Mouse (Mus musculus) R1 (cell line): ENCODE measurements around the gene Npdc1.

Experiments used
- DNase-seq: peaks from one replicate; pipeline ENCODE4 v3.0.0-alpha.2; 2018; ENCODE audit warnings: low read depth, low spot score

Npdc1 gene

DNA sequence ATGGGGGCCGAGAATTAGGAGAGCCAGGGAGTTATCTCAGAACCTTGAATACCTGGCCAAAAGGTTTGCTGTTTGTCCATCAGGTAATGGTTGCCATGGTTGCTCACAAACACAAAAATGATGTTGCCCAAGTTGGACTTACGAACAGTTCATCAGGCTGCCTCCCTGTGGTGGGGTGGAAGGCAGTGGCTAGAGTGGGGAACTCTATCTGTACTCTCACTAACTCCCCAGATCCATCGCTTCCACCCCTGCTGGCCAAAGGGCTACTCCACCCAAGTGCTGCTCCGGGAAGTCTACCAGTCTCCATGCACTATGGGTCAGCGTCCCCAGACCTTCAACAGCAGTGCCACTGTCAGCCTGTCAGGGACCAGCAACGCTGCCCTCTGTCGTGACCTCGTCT, at the start of gene Npdc1:
Gene Npdc1 (plus strand): TSS at position 301 of the 400 bp plus-strand sequence.
- DNase-seq: no peak

DNA sequence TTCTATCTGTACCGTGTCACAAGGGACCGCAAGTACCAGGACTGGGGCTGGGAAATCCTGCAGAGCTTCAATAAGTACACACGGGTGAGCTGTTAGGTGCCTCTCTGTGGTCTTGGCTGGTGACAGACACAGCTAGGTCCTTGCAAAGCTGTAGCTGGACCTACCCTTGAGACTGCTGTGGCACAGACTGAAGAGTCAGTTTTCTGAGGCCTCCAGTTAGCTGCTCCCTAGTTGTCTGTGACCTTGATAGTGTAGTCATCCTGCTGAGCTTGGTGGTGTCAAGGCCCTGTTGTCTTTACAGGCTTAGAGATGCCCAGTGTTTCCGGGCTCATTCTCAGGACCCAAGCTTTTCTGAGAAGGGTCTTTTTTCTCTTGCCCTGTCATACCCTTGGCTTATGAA, 49.7 kb upstream of the Npdc1 start:
- no peak for DNase-seq

DNA sequence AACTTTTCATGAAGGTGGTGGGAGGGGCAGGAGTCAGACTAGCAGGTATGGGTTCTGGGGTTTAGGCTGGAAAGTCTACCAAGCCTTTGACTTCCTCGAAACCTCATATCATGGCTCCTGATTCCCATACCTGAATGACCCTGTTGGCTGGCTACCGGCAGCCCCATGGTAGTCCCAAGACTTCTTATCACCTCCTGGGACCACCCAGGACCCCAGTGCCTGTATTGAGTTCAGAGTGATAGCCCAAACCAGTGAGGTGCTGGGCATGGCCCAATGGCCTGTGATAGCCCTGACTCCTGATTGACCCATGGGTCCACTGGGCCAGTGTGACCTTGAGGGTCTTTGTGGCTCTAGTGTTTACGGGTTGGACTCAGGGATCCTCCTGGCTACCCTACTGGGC, 48.5 kb upstream of the Npdc1 start:
- no peak for DNase-seq

DNA sequence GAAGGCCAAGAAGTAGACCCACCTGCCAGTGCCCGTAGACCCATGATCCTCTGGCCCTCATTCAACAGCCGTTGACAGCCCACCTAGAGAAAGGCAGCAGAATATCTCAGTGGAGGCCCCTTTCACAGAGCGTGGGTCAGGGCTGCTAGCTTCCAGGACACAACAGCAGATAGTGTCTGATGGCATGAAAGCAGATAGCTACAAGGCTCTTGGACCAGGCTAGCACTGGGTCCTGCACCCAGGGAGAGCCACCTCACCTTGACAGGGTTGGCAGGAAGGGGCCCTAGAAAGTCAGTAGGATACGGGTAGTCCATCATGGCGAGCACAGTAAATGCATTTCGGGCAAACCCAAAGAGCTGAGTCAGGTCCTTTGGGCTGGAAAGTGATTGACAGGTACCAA, 44.9 kb upstream of the Npdc1 start:
- DNase-seq: no peak

DNA sequence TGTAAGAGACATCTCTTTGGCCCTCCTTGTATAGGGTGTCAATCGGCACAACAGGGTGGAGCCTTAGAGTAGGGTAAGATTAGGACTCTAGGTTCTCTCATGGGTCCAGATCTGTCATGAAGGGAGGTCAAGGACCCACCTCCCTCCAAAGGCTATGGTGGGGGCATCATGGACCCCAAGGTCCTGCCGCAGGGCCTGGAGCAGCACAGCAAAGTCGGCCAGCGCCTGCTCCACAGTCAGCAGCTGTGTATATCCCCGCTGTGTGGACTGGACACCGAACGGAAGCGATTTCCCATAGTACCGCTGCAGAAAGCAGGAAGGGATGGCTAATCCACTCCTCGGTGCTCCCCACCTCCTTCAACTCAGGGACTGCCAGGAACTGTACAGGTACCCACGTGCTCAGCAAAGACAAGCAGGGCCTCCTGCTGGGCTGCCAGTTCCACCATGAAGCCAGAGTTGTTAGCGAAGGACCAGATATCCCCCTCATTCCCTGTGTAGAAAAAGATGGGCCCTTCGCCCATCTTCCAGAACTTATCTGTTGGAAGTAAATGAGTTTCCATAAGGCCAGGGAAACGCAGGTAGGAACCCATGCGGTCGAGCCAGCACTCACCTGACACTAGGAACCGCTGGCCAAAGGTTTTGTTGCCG, 43.6 kb upstream of the Npdc1 start:
- no peak for DNase-seq

DNA sequence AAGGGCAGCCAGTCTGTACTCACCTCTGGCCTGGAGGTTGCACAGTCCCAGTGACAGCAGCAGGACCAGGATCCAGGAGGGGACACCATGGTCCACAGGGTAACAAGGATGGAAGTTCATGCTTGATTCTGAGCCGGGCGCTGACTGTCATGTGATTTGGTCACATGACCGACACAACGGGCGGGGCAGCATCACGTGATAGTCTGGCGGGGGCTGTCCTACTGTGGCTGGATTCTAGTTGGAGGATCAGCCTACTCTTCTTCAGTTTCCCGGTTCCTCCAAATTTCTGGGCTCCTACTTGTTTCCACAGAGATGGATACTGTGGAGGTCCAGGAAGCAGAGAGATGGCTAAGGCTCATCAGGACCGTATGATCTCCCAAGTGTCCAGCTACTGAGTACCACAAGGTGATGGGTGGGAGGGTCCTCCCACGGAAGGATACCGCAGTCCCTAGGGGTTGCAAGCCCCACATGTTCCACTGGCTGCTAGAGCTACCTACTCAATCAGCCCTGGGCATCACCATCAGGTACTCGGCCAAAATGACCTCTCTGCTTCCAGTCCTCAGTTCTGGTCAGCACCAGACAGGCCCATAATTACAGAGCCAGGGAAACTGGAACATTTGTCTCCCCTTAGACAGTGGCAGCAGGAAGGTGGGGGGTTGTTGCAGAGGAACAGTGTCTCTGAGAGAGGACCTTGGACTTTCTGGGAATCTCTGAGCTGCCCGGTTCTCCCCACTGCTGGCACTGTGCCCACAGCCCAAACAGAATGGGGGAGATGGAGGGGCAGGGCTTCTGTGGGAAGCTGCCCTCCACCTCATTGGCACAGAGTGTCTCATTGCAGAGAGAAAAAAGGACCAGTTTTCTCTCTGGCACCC, 42.7 kb upstream of the Npdc1 start, which contains the start of gene Dpp7:
Gene Dpp7 (minus strand): TSS at position 152 of the 872 bp plus-strand sequence.
- peak; percentile 90 for DNase-seq

DNA sequence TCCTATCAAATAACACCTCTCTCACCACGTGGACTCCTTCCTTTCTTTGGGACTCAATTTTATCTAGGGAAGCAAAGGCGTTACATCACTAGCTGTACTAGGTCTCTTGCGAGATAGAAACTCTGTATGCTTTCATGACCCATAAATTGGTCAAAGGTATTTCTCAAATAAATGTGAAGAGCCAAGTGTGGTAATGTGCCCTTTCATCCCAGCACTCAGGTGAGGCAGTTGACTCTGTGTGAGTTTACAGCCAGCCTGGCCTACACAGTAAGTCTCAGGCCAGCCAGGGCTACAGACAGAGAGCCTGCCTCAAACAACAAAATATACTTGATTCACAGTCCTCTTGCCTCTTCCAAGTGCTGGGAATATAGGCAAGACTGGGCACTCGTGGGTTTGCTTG, 39.3 kb upstream of the Npdc1 start:
- DNase-seq: no peak

DNA sequence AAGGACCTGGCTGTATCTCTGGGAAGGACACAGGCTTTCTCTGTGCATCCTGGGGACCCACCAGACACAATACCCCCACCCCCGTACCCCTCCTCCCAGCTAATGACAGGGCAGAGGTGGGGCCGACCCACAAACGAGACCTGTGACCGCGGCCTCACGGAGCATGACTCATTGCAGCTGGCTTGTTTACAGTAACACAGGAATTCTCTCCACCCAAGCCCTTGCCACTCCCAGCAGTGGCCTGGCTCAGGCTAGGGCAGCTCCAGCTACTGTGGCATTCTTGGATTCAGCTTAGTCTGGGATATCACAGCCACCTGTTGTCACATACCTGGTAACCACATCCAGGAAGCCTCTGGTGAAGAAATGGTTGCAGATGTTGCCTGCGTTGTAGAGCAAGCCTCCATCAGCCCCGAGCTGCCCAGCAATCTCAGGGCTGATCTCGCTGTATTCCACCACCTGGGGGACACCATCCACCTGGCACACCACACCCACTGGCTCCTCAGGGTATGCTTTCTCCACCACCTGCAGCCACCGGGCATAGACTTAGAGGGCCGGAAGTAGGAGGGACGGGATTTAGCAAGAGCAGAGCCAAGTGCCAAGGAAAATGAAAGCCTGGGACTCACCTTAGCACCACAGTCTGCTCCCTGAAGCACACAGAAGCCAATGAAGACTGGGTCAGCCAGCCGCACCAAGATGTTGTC, 35.5 kb upstream of the Npdc1 start:
- DNase-seq: peak; percentile 33

DNA sequence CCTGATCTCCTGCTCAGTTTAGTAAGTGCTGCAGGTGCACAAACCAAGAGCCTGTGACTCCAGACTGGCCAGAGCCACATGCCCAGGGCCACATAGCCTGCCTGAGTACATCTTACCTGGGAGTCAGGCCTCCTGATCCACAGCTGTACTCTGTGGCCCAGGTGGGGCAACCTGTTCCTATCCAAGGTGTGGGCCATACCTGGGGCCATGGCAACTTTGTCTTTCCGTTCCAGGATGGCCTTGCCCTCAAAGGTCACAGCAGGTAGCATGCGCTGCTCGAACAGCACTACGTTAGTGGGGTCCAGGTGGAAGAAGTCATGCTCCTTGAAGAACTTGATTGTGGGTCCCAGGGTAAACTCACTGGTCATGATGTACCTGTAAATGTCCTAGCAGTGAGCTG, 34.8 kb upstream of the Npdc1 start:
- no peak for DNase-seq

DNA sequence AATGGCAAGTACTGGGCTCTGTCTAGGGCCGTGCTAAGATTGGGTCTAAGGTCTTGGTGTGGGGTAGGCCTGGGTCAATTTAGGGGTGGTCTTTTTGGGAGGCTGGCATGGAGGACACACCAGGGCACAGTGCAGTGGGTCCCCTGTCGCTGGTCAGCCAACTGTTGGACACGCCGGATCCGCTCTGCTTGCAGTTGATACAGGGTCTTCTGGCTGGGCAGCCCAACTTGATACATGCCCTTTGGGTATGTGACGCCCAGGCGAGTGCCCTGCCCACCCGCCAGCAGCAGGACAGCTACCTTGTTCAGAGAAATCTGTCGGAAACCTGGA, 34.4 kb upstream of the Npdc1 start:
- DNase-seq: no peak

DNA sequence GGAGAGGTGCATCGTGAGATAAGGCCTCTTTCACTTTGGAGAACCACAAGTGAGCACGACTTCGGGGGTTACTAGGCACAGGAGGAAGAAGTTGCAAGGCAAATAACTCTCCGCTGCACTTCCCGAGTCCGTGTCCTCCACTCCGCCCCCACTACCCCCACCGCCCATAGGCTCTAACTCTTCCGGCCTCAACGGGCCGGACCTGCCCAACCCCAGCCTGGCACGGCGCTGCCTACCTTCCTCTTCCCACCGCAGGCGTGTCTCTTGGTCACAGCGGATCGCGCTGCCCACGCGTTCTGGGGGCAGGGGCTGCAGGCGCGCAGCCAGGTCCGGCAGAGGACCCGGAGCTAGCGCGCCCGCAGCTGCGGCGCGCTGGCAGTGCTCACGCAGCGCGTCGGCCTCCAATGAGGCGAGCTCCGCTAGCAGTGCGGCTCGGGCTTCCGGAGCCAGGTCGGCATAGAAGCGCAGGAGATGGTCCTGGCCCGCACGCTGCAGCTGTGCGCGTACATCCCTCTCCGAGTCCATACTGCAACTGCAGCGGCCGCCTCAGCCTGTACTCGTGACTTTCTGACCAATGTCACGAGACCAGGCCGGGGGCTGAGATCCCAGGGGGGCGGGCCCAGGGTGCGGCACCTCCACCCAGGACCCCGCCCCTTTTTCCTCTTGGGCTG, 33.9 kb upstream of the Npdc1 start, which contains the start of gene Uap1l1:
Gene Uap1l1 (minus strand): TSS at position 592 of the 671 bp plus-strand sequence.
- peak; percentile 95 for DNase-seq

DNA sequence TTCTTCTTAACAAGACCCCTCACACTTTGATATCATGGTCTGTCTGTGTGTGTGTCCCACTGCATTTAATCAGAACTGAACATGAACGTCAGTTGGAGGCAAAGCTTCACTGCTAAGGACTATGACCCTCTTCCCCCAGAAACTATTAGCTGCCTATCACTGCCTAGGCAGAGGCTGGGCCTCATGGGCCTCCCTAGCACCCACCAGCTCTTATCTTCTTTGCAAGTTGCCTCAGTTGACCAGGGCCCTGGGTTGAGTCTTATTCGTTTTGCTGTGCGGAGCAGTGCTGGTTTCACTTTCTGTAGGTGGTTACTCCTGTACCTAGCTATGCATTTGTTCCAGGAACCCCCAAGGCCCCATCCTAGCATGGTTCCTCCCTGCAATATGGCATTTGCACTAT, 29.2 kb upstream of the Npdc1 start:
- DNase-seq: no peak

DNA sequence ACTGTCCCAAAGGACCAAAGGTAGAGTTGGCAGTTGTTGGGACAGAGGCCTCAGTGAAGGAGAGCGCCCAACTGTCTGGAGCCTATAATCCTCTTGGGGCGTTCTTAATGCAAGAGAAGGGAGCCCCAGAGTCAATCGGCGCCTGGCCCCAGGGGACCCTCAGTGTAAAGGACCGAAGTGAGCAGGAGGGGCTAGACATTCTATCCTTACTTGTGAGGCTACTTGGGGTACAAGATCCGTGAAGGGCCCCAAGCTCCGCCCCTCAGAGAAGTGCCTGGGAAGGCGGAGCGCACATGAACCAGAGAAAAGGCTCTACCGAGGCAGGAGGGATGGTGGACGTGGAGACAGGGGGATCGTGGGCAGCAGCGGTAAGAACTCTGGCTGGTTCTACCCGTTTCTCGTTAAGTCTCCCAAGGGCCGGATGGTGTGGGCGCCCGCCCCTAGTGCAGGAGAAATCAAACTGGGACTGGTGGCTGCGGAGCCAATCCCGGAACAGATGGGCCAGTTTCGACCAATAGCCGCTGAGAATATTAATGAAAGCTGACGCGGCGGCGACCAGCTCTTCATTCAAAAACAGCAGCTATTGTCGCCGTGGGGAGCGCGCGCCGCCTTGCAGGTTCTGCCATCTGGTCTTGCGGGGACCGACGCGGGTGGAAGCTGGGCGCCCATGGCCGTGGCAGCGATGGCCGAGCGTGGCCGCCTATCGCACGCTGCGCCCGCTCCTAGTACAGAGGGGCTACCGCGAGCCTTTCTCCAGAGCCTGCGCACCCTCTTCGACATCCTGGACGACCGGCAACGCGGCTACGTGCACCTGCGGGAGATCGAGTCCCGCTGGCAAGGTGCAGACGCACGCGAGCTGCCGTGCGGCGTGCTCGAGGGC, 27.1 kb upstream of the Npdc1 start, which contains the start of gene Sapcd2:
Gene Sapcd2 (plus strand): TSS at position 558 of the 880 bp plus-strand sequence.
- DNase-seq: peak; percentile 96

DNA sequence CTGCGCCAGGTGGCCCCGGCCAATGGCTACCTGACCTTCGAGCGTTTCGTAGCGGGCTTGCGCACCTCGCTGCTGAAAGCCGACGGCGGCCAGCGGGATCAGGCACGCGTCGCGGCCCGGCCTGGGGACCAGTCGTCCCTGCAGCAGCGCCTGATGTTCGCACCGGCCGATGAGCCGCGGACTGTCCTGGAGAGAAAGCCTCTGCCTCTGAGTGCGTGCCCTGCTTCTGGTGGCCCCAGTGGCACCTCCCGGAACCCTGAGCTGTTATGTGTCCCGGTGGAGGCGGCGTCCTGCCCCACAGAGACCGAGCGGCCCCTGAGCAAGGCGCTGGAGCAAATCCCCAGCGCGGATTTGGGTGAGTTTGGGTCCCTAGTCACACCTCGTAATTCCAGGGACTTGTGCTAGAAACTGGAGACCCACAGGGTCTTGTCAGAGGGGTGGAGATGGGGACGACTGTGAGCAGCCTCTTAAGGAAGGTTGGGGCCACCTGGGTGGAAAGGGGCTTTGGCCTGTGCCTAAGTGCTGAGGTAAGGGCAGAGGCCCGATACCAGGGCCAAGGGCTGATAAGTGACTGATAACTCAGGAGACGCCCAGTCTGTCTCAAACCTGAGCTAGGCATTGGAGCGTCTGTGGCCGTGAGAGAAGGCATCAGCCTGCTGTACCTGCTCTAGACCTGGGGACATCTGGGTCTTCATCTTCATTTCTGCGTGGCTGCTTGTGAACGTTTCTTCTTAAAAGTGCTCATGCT, 26.3 kb upstream of the Npdc1 start:
- DNase-seq: peak; percentile 30

DNA sequence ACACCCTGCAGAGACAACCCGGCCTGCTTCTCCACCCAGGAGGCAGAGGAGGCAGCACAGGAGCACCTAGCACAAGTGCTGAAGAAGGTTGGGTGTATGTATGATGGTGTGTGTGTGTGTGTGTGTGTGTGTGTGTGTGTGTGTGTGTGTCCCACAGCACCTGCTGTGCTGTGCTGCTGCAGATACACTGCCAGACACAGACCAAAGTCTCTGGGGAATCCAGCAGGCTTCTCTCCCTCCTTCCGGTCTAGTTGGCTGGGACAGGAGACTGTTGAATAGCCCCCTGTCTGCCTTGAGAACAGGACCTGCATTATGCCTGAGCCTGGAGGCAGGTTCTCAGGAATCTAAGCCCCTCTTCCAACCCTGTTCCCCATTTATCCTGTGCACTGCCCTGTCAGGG, 25.7 kb upstream of the Npdc1 start:
- no peak for DNase-seq

DNA sequence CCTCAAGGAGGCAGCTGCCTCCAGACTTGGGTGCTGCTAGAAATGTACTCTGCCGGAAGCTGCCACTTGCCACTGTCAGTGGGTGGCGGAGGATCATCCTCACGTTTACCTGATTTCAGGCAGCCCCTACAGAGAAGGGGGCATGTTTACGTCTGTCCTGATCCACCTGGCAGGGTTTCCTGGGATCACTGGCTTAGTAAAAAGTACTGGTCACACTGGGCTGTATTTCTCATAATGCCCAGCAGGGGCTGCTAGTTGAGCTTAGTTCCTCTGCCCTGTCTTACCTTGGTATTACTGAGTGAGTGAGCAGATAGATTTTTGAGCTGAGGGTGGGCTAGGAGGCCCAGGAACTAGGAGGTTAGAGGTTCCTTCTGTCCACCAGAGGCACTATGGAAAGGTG, 22.6 kb upstream of the Npdc1 start:
- DNase-seq: peak; percentile 70

DNA sequence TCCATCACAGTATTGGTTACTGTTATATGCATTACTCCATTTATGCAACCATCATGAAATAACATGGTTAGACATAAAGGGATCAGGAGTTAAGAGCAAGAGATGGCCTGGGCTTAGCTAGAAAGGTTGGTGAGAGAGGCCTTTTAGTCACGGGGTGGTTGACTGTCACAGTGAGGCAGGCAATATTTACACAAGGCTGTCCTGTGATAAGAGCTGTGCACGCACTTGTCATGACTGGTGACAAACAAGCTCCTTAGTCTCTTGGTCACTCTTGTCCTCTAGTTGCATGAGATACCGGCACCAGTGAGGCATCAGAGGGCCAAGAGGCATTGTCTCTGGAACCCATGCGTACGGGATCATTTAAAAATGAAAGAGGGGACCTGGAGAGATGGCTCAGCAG, 14.7 kb upstream of the Npdc1 start:
- no peak for DNase-seq

DNA sequence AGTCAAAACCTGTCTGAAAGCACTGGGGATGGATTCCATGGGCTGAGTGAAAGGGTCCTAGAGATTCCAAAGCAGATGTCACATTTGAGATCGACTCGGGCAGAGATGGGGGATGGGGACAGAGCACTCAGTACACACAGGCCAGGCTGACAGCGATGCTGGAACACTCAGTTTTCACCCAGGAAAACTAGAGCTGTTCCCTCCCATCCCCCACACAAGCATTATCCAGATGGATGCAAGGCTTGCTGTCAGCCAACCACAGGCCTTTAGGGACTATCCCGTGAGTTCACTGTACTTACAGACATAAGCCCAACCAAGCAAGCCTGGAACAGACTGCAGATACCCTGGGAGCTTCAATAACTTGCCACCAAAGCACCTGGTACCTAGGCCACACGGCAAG, 7.9 kb upstream of the Npdc1 start:
- no peak for DNase-seq

DNA sequence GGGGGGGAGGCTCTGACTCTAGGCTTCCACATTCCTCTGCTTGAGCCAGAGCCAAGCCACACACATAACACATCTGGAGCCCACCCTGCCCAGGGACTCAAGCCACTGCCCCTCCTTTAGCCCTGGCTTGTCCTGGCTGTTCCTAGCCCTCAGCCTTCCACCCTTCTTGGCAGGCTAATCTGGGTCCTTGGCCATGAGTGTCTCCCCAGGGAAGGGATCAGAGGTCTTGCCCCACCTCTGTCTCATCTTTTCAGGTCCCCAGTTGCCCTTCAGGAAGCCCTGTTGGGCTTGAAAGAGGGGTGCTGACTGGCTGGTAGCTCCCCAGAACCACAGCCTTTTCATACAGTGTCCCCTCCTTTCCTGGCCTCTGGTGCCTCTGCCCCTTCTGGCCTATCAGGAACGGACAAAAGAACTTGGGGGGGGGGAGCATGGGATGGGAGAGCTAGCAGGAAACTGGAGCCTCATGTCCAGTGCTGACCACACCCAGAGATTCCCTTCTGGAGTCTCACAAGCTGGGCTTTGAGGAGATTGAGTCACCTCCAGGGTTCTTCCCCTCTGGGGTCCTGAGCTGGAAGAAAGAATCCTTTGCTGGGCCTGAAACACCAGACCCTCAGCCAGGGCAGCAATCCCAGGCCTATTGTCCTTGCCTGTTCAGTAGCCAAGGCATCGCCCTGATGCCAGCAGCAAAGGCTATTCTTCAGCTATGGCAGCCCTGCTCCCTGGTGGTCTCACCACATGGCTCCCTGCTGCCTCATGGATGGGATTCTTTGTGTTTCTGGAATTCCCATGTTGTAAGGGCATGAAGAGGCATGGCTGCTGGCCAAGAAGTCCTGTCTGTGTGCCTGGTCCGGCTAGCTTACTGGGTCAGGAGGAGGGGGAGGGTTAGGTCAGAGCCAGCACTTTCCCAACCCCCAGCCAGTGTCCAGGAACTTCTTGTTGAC, 4.6 kb upstream of the Npdc1 start:
- no peak for DNase-seq
